Mouse (Mus musculus) heart, adult 8-10 months (tissue): ENCODE results near the gene Smg8. TPM values are rescaled to one million over a fixed set of nuclear protein-coding genes. Genes with fewer than 3 reads are reported as not detected.

Source experiments
- DNase-seq: peaks from one replicate; pipeline ENCODE4 v3.0.0; 2022; ENCODE audit warnings: low spot score
- microRNA-seq: library from miRNA; unstranded; fragments of <30 nt; microRNA quantifications from one replicate; pipeline ENCODE4 v1.2.0, GENCODE M21; 2022
- total RNA-seq, 4 experiments: library from RNA; stranded (reverse); gene quantifications; 2 replicates each; pipeline ENCODE4 v1.2.4; 2022

The Smg8 gene
- total RNA-seq, 4 experiments from 2014 or later = 8.9 to 10.3 (median 9.5) TPM

- no peak for DNase-seq
Measured at GRCm38 (mm10) chr11:87046968-87047367, 39.6 kb downstream of the Smg8 start.

GRCm38 (mm10) chr11:87043052-87043451 lies 43.5 kb downstream of the Smg8 start:
- DNase-seq = no peak

GRCm38 (mm10) chr11:87039307-87039963 lies 47.1 kb downstream of the Smg8 start:
- no peak for DNase-seq

GRCm38 (mm10) chr11:87036180-87036579 lies 50.4 kb downstream of the Smg8 start:
- DNase-seq = no peak

- DNase-seq = no peak
Measured at GRCm38 (mm10) chr11:87028212-87028611, 58.4 kb downstream of the Smg8 start.

Small RNA genes within 50 kb of the gene (microRNA-seq; reads per million reads assigned to microRNA genes)
- 11.2 reads per million, percentile 27 among the genes with 10 or more reads in this experiment for gene Mir301

Other genes with a start within 250 kb of the Smg8 start
- 10 to 100 TPM in 2 of 4 experiments, 1 to 10 TPM in 2; 8.2 to 15.7 (median 11.9) TPM for gene Ypel2, start 93.1 kb downstream of the Smg8 start, total RNA-seq
- gene Gdpd1, start 12.7 kb downstream of the Smg8 start, total RNA-seq = 10 to 100 TPM in 2 of 4 experiments, 1 to 10 TPM in 2; 9.1 to 12.0 (median 10.5) TPM
- under 1 TPM; 0.25 to 0.55 (median 0.37) TPM for gene Prr11, start 21.9 kb upstream of the Smg8 start, total RNA-seq
- gene Ska2, start 22.5 kb upstream of the Smg8 start, total RNA-seq = 10 to 100 TPM; 13.8 to 16.9 (median 15.0) TPM
- 1 to 10 TPM; 4.5 to 9.5 (median 6.9) TPM for gene Trim37, start 40.3 kb upstream of the Smg8 start, total RNA-seq